Mouse (Mus musculus) retina, postnatal 7 days (tissue): Measurements from ENCODE around the gene Kbtbd13.
A peak's percentile ranks its signal among the peaks of the same experiment; 100 is the strongest.

Source experiments
- DNase-seq: peaks from one replicate; pipeline ENCODE4 v3.0.0-alpha.2; 2012; ENCODE audit warnings: low read depth, low spot score

The Kbtbd13 gene

DNA sequence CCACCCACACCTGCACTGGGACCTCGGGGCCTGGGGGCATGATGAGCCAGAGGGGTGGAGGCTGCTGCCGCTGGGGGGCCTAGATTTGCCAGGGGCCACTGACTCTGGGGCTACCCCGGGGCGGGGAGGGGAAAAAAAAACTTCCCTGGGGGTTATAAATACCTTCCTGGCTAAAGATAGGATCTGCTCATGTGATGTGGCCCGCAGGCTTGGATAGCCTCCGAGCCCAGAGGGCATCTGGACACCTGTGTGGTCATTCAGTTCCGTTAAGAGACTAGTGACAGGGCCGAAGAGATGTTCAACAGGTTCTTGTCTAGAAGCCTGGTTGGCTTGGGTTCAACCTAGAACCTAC is at the start of gene Kbtbd13:
Gene Kbtbd13 (minus strand): TSS at position 40 of the 352 bp plus-strand sequence.
- no peak for DNase-seq

DNA sequence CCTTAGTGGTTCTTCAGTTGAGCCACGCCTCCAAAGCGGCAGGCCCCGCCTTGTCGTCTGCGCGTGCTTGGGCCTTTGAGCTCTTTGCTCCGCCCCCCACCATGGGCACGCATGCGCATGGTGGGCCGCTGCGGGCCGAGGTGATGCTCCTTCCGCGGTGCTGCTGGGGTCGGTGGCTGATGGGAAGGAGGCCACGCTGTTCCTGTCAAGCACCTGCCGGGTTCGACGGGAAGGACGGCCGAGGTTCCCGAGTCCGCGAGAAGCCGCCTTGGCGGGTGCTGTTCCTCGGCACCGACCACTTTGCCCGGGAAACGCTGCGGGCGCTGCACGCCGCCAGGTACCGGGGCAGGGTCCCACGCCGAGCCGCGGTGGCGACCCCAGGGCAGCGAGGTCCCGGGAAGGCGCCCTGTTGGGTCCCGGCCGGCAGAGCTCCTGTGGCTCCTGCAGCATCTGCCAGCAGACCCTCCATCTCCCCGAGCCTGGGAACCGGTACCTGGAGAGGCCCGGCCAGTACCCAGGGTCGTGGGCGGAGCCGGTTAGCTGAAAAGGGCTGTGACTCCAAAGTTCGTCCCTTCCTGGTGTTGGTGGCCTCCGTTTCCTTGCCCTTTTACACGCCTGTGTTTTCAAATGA is 44.3 kb upstream of the Kbtbd13 start, which contains the start of gene Mtfmt:
Gene Mtfmt (plus strand): TSS at position 112 of the 631 bp plus-strand sequence.
- DNase-seq = peak; percentile 93

DNA sequence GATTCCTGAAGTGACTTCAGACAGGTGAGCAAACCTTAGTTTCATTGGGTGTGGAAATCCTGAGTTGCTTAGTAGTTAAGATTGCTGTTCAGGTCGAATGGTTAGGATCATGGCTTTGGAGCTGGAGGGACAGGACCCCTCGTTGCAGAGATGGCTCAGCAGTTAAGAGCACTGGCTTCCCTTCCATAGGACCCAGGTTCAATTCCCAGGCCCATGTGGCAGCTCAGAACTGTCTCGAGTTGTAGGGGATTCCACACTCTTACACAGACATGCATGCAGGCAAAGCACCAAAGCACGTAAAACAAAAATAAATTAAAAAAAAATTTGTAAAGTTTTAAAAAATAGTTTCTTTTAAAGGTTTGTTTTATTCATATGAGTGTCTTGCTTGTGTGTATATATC is 43.8 kb upstream of the Kbtbd13 start:
- DNase-seq = no peak

DNA sequence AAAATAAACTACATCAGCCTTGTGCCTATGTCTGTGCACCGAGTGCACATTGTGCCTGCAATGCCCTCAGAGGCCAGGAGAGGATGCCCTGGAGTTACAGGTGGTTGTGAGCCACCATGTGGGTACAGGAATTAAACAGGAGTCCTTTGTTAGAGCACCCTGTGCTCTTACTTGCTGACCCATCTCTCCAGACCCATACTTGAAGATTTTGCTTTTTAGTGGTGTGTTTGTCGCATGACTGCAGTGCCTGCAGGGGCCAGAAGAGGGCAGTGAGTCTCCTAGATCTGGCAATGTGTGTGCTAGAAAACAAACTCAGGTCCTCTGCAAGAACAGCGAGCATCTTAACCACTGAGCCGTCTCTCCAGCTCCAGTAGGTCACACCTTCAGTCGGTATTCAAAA is 42.7 kb upstream of the Kbtbd13 start:
- DNase-seq = peak; percentile 9

DNA sequence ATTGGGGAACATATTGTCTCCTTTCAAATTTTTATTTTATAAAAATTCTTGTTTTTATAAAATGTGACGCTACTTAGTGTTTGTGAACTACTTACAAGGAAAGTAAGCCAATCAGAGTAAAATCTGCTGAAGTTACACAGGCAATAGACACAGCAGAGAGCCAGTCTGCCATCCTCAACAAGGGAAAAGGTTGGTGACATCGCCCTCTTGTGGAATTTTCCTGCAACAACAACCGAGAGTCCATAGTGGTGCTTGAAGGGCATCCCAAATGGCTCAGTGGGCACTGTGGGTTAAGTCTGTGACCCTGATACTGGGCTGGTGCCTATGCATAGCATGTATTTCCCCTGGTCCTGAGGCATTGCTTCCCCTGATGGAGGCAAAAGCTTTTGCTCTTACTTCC is 40.8 kb upstream of the Kbtbd13 start:
- peak; percentile 79 for DNase-seq

DNA sequence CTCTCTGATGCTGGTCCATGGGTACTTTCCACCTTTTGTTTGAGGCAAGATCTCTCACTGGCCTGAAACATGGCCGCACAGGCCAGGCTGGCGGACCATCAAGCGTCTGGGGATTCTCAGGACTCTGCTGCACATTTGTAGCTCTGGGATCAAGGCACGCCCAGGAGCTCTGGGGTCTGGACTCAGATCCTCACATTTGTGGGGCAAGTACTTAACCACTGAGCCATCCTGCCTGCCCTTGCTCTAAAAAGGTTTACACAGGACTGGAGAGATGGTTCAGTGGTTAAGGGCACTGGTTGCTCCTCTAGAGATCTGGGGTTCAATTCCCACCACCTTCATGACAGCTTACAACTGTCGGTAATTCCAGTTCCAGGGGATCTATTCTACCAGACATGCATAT is 39.5 kb upstream of the Kbtbd13 start:
- DNase-seq = no peak

DNA sequence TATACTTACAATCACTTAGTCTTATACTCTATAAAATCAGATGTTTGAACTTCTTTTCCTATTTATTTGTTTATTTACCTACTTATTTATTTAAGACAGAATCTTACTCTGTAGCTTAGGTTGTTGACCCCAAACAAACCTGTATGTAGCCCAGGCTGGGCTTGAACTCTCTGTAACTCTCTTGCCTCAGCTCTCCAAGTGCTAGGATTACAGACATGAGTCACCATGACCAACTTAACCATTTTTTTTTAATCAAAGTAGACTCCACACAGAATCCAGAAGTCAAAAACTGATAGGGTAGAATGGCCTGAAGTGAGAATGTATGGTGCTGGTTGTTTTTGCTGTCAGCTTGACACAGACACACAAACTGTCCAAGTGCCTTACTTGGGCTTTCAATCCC is 38.9 kb upstream of the Kbtbd13 start:
- DNase-seq = no peak

DNA sequence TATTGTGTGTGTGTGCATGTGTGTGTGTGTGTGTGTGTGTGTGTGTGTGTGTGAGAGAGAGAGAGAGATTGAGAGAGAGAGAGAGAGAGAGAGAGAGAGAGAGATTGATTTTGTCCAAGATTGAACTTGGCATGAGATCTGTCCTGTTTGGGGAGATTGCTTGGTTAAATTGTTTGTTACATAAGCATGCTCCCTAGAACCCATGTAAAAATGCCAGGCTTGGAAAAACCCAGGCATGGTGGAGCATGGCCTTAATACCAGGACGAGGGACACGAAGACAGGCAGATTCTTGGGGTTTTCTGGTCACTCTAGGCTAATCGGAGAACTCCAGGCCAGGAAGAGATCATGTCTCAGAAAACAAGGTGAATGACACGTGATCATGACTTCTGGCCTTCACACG is 36.6 kb upstream of the Kbtbd13 start:
- DNase-seq = no peak

DNA sequence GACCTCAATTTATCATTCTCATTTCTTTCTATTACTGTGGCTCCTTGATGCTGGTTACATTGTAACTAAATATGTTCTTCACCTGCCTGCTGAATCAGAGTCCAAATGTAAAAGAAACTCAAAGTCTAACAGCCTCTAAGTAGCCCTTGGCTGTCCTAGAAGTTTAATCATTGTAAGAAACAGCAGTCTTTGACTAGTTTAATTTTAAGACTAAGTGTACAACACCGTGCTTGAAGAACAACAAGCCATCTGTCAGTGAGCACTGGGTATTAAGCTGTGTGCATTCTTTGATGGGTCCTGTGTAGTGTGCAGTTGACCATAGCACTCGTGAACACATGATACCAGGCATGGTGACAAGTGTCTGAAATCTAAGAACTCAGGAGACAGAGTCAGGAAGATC is 36.1 kb upstream of the Kbtbd13 start:
- DNase-seq = no peak

DNA sequence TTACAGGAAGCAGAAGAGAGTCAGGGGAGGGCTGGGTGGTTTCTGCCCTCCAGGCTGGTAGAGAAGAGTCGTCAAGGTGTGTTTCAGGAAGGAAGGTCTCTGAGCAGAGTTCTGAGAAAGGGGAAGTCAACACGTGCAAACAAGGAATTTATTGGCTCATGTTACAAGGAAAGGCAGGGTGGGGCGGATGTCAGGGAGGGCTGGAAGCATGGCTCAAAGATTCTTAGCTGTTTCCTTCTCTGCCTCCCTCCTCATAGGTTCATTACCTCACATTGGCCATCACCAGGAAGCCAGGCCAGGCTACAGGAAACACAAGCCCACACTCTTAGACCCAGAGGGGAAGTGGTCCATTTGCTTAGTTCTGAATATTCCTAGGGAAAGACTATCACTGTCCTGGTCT is 32.9 kb upstream of the Kbtbd13 start:
- no peak for DNase-seq

DNA sequence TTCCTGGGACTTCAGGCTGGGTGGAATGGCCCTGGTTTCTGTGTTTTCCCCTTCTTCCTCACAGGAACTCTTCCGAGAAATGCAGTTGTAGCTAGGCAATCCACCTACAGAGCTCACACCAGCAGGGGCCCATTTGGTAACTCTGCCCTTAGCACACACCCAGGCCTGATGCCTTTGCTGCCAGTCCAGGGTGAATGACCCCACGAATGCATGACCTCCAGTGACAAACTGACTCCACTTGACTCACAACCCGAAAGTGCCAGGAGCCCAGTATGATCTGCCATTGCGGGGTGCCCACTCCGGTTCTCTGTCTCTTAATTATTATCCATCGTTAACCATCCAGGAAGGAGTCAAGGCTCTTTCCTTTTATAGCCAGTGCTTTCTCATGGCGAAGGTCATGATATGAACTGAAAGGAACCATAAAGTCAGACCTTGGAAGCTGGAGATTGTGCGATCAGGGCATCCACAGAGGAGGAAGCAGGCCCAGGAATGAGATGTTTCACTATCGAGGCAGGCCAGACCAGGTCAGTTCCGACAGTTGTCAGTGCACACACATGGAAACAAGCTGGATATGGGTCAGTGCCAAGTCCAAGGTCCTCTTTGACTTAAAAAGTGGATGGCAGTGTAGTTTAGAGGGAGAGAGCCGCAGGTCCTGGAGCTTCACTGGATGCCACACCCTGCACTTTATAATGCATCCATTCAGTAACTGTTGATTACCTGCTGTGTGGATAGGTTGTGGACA is 31.5 kb upstream of the Kbtbd13 start, which contains the start of gene Slc51b:
Gene Slc51b (minus strand): TSS at position 196 of the 742 bp plus-strand sequence.
- no peak for DNase-seq

DNA sequence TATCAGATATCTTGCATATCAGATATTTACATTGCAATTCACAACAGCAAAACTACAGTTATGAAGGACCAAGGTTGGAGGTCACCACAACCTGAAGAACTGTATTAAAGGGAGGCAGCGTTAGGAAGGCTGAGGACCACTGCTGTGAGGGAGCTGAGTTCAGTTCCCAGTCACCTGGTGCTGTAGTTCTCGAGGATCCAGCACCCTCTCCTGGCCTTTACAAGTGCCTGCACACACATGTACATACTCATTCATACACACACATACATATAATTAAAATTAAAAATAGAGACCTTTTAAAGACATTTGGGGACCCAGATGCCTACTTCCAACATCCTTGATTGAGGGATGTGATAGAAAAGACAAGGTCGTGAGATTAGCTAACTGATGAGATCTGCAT is 28.2 kb upstream of the Kbtbd13 start:
- no peak for DNase-seq

DNA sequence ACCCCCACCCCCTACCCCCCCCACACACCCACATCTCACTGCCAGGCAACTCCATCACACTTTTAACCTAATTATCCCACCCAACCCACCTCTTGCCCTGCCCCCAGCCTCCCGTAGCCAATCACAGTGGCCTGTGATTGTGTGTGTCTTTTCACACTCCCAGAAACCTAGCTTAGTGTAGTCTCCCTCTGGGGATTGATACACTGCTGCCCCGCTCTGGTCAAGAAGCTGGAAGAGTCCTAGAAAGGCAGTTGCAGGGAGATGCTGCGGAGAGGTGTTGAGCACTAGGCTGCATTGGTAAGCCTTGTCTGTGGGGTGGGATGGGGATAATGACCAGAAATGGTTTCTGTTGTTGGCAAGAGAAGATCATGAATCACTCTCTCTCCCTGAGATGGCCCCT is 26.3 kb upstream of the Kbtbd13 start:
- DNase-seq = no peak

DNA sequence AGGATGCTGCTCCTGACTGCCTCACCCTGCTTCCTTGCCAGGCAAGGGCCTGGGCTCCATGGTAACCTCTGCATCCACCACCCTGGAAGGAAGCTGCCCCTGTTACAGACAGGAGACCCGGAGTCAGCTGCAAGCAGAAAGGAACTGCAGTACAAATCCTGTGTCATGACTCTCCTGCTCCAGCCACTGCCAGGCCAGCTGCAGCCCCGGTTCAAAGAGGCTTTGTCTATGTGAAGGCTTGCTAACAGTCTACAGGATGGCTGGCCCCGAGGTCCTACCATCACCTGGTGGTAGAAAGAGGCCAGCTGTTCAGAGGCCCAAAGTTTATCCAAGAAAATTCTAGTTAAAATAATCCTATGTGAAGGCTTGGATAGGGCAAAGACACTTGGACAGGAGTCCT is 19.9 kb upstream of the Kbtbd13 start:
- DNase-seq = no peak

DNA sequence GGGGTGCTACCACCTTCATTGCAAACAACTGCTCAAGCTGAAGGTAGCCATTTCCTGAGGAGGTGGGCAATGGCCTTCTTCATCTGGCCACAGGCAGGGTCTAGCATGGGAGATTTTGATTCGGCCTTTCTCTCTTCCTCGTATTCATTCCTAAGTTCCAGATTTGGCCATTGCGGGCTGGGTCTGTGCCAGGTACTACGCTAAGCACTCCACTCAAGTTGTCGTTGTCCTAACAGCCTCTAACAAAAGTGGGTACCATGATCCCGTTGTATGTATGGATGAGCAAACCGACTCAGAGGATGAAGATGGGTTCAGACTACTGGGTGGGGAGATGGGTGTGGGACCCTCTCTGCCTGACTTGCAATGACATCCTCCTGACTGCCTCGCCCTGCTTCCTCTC is 18.9 kb upstream of the Kbtbd13 start:
- DNase-seq = no peak

DNA sequence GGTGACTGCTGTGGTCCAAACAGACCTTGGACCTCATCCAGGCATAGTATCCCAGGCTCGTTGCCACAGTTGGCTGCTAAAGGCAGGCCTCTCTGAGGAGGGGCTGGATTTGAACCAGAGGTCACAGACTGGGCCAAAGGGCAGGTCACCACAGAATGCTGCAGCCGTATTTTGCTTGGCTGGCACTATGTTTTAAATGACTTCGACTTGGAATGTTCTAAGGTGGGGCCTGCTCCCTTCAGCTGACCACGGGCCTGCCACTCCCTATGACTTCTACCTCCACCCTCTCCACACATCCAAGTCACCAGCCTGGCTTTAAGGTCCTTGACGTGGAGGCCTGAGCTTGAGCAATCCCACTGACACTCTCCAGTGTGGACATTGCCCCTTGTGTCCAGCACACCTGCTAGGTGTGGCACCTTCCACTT is 17.4 kb upstream of the Kbtbd13 start:
- DNase-seq = no peak

DNA sequence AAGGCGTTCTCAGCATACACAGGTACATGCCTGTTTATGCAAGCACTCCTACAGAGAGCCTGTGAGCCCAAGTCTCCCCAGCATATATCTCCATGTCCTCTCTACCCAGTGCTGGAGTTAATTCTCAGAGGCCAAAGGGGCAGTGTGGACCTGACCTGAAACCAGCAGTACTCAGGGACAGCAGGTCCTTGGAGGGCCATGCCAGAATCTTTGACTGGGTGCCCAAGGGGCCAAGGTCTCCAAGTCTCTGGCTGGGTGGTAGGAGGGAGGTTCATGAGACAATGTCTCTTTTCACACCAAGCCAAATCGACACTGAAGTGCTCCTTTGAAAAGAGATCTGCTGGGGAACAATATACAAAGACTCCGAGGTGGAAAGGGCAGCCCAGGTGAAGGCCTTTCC is 16.4 kb upstream of the Kbtbd13 start:
- no peak for DNase-seq

DNA sequence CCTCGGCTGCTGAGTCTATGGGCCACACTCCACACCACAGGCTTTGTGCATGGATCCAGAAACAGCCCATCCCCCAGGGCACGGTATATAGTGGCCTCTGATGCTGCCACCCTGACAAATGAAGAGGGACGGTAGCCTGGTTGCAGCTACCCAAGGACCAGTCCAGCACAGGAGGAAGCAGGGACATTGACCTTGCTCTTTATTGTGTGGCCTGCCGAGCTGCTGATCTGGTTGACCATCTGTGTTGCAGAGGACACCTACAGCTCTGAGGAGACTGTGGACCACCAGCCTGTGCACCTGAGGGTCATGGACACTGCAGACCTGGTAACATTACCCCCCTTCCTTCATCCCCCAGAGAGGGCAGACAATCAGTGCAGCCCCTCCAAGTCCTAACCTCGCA is 15.9 kb upstream of the Kbtbd13 start:
- DNase-seq = no peak

DNA sequence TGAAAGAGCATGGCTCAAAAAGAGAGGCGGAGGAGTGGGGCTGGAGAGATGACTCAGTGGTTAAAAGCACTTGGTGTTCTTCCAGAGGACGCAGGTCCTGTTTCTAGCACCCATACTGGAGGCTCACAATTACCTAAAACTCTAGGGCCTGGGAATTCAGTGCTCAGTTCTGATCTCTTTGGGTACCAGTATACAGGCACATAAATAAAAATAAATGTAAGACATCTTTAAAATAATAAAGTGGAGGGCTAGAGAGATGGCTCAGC is 13.7 kb upstream of the Kbtbd13 start:
- no peak for DNase-seq

DNA sequence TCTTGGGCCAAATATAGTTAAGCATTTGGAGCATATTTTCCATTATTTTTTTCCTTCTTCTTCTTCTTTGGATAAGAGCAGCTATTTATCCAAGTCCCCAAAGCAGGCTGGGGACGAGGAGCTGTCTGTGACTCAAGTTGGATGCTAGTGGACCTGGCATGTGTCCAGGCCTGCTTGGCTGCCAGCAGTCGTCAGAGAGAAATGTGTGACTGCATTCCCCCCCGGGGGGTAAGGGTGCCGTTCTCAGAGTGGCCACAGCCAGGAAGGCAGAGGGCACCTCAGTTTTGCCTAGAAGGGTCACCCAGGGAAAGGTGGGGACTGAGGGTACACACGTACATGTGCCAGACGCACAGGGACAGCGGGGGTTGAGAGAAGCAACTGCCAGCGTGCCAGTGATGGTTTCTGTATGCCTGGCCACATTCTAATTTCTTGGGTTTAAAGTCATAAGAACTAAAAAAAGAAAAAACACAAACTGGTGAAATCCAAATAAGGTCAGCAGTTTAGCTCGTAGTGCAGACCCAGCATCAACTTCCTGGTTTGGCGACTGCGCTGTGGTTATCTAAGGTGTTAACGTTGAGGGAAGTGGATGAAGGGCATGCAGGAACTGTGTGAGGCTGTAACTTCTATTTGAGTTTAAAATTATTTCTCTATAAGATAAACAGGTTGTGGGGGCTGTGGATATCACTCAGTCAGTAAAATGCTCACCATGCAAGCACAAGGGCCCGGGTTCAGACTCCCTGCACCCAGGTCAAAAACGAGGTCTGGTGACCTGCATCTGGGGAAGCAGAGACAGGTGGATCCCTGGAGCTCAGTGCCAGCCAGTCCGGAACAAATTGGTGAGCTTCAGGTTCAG is 13.1 kb upstream of the Kbtbd13 start:
- no peak for DNase-seq

DNA sequence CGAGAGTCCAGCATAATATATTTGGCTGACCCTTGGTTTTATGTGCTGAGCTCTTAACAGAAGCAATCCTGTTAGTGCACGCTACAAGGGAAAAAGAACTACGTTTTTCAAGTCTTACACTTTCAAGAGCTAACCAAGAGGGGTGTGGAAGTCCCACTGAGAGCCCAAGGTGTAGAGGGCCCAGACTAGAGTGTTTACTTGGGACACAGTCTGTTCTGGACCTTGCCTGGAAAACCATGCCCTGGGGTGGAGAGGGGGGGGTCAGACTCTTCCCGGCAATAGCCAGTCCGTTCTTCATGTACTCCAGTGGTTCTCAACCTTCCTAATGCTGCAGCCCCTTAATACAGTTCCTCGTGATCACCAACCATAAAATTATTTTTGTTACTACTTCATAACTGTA is 8.5 kb upstream of the Kbtbd13 start:
- DNase-seq = no peak

DNA sequence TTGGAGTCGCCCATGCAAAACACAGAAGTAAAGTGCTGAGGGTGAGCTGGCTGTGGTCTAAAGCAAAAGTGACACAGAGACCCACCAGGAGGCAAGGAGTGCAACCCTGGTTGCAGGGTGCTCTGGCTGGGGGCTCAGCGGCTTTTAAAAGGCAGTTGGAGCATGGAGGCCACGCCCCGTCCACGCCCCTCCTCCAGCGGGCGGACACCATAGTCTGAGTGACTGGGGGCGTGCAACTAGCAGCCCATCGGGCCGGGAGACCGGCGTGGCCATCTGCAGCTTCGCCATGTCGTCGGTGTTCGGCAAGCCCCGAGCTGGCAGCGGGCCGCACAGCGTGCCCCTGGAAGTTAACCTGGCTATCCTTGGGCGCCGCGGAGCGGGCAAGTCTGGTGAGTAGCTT is 6.8 kb upstream of the Kbtbd13 start, which contains the start of gene Rasl12:
Gene Rasl12 (plus strand): TSS at position 228 of the 400 bp plus-strand sequence.
- peak; percentile 28 for DNase-seq

DNA sequence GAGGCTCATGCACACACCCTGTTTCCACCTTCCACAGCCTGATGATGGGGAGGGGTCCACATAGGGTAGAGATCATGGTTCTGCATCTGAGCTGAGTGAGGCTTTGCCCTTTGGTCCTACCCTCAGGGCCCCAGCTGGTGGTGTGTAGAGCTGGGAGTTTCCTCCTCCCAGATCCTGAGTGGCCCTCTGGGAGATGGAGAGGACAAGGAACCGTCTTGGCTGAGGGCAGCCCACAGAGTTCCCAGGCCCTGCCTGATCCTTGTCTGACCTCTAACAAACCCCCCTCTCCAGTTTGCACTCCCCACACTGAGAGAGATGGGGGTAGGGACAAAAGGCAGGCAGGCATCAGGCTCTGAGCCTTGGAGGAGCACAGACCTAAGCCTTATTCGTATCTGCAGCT is 2.9 kb upstream of the Kbtbd13 start:
- DNase-seq = no peak
